Mouse (Mus musculus): ENCODE measurements around the gene Ldb2. TPM values are rescaled to one million over a fixed set of nuclear protein-coding genes. Genes with fewer than 3 reads are reported as not detected.

The Ldb2 gene
- total and polyA plus RNA-seq, 2 experiments from 2014 or later, result 47.6 to 66.5 TPM

- Histone ChIP-seq H3K4me3 (ENCODE audit: low read depth, low read length) (no peak overlapping the region), H3K9ac (replicated peaks; ENCODE audit: low read length, poor library complexity, severe bottlenecking) (no peak overlapping the region), H3K27ac (ENCODE audit: low read depth, low read length) (peak overlapping the region; percentile 60), H3K9me3 (ENCODE audit: low read length) (no peaks in the 10 kb centered on the region), H3K4me2 (ENCODE audit: low read depth, low read length, poor library complexity, severe bottlenecking) (peak overlapping the region; percentile 22), H3K4me1 (ENCODE audit: insufficient read depth, low read length) (peaks cover 8% of the 10 kb centered on the region; the same call in 1 of the 2 replicates), H3K27me3 (ENCODE audit: insufficient read depth, low read length) (no peaks in the 10 kb centered on the region), H3K36me3 (ENCODE audit: insufficient read depth, low read length) (no peaks in the 10 kb centered on the region)
- ATAC-seq (ENCODE audit: low FRiP score), result no peak; the same call in 1 of the 2 replicates
- DNase-seq (ENCODE audit: low spot score), result peak; percentile 66
- no peak for TF ChIP-seq CTCF (IDR thresholded peaks at IDR 0.05)
- WGBS, result 48% methylated on average over 15 of the region's 15 CpGs
These were observed 205.8 kb downstream of the Ldb2 start for GRCm38 (mm10) chr5:44593522-44594218.

- no peak for ATAC-seq (ENCODE audit: low FRiP score)
These were observed 208.7 kb downstream of the Ldb2 start for GRCm38 (mm10) chr5:44590750-44591149.

DNA sequence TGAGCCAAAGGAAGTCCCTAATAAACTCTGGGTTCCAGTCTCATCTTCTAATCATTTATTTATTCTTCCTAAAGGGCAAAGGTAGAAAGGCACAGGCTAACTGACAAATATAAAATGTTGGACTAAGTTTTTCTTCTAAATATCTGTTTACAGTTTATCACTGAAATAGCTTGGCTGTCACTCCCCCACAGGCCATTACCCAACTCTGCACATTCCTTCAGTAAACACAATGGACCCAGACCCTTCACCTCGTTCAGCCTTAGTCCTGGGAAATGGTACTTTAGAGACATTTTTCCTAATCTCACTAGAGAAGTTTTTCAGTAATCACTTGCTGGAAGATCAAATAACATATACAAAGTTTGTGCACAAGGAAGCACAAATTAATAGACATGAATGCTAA lies 210.2 kb downstream of the Ldb2 start:
- Histone ChIP-seq H3K27ac (ENCODE audit: low read depth, low read length) (no peak overlapping the region), H3K4me2 (ENCODE audit: low read depth, low read length, poor library complexity, severe bottlenecking) (no peak overlapping the region), H3K9ac (replicated peaks; ENCODE audit: low read length, poor library complexity, severe bottlenecking) (no peak overlapping the region), H3K4me1 (ENCODE audit: insufficient read depth, low read length) (peaks cover 11% of the 10 kb centered on the region; the same call in 1 of the 2 replicates), H3K27me3 (ENCODE audit: insufficient read depth, low read length) (no peaks in the 10 kb centered on the region), H3K9me3 (ENCODE audit: low read length) (no peaks in the 10 kb centered on the region), H3K4me3 (ENCODE audit: low read depth, low read length) (no peak overlapping the region), H3K36me3 (ENCODE audit: insufficient read depth, low read length) (no peaks in the 10 kb centered on the region)
- ATAC-seq (ENCODE audit: low FRiP score) (no peak), DNase-seq (ENCODE audit: low spot score) (no peak)
- WGBS, result 57% methylated on average over 1 of the region's 1 CpGs
- no peak for TF ChIP-seq CTCF (IDR thresholded peaks at IDR 0.05)

More at GRCm38 (mm10) chr5:44590750-44591149, 208.7 kb downstream of the Ldb2 start:
- TF ChIP-seq CTCF (IDR thresholded peaks at IDR 0.05), result no peak
- Histone ChIP-seq H3K4me1 (ENCODE audit: insufficient read depth, low read length) (peaks cover 8% of the 10 kb centered on the region; the same call in 1 of the 2 replicates), H3K4me2 (ENCODE audit: low read depth, low read length, poor library complexity, severe bottlenecking) (no peak overlapping the region), H3K27ac (ENCODE audit: low read depth, low read length) (no peak overlapping the region), H3K9me3 (ENCODE audit: low read length) (no peaks in the 10 kb centered on the region), H3K4me3 (ENCODE audit: low read depth, low read length) (no peak overlapping the region), H3K9ac (replicated peaks; ENCODE audit: low read length, poor library complexity, severe bottlenecking) (no peak overlapping the region), H3K27me3 (ENCODE audit: insufficient read depth, low read length) (no peaks in the 10 kb centered on the region), H3K36me3 (ENCODE audit: insufficient read depth, low read length) (no peaks in the 10 kb centered on the region)
- DNase-seq (ENCODE audit: low spot score), result no peak
- 53% methylated on average over 3 of the region's 3 CpGs for WGBS

DNA sequence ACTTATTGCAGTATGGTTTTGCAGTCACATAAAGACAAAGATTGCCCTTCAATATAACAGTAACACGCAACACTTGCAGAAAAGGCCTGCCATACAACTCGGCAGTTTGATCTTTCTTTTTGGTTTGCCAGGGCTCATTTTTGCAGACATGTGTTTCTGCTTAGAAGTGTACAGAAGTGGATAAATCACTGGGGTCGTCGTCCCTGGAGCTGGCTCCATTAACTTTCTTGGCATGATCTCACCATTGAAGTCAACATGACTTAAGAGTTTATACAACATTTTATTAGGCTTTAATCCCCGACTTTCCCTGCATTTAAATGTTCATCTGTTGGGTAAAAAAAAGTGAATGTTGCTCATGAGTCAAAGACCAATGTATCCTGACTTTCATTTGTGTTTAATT lies 212.9 kb downstream of the Ldb2 start:
- no peak for DNase-seq (ENCODE audit: low spot score)
- Histone ChIP-seq H3K9me3 (ENCODE audit: low read length) (no peaks in the 10 kb centered on the region), H3K27ac (ENCODE audit: low read depth, low read length) (no peak overlapping the region), H3K9ac (replicated peaks; ENCODE audit: low read length, poor library complexity, severe bottlenecking) (no peak overlapping the region), H3K4me3 (ENCODE audit: low read depth, low read length) (no peak overlapping the region), H3K36me3 (ENCODE audit: insufficient read depth, low read length) (no peaks in the 10 kb centered on the region), H3K27me3 (ENCODE audit: insufficient read depth, low read length) (no peaks in the 10 kb centered on the region), H3K4me1 (ENCODE audit: insufficient read depth, low read length) (0 out of 2 replicates have a peak, but pooled peaks cover 6% of the 10 kb centered on the region), H3K4me2 (ENCODE audit: low read depth, low read length, poor library complexity, severe bottlenecking) (no peak overlapping the region)
- no peak for TF ChIP-seq CTCF (IDR thresholded peaks at IDR 0.05)
- WGBS, result 63% methylated on average over 5 of the region's 5 CpGs
- ATAC-seq (ENCODE audit: low FRiP score), result no peak

- Histone ChIP-seq H3K27ac (ENCODE audit: low read depth, low read length) (no peak overlapping the region), H3K4me3 (ENCODE audit: low read depth, low read length) (no peak overlapping the region), H3K4me2 (ENCODE audit: low read depth, low read length, poor library complexity, severe bottlenecking) (no peak overlapping the region), H3K36me3 (ENCODE audit: insufficient read depth, low read length) (no peaks in the 10 kb centered on the region), H3K9ac (replicated peaks; ENCODE audit: low read length, poor library complexity, severe bottlenecking) (no peak overlapping the region), H3K4me1 (ENCODE audit: insufficient read depth, low read length) (peaks cover 6% of the 10 kb centered on the region; the same call in 1 of the 2 replicates), H3K27me3 (ENCODE audit: insufficient read depth, low read length) (no peaks in the 10 kb centered on the region), H3K9me3 (ENCODE audit: low read length) (no peaks in the 10 kb centered on the region)
- DNase-seq (ENCODE audit: low spot score) (peak; percentile 67), ATAC-seq (ENCODE audit: low FRiP score) (no peak; the same call in 1 of the 2 replicates)
- 51% methylated on average over 10 of the region's 10 CpGs for WGBS
- no peak for TF ChIP-seq CTCF (IDR thresholded peaks at IDR 0.05)
These were observed 219.5 kb downstream of the Ldb2 start for GRCm38 (mm10) chr5:44579899-44580459.

- peaks cover 4% of the 10 kb centered on the region; the same call in 1 of the 2 replicates for H3K4me1 ChIP-seq (ENCODE audit: insufficient read depth, low read length)
- H3K9me3 ChIP-seq (ENCODE audit: low read length), result no peaks in the 10 kb centered on the region
- no peak overlapping the region for H3K27ac ChIP-seq (ENCODE audit: low read depth, low read length)
- no peak overlapping the region for H3K4me2 ChIP-seq (ENCODE audit: low read depth, low read length, poor library complexity, severe bottlenecking)
- no peak for TF ChIP-seq CTCF (IDR thresholded peaks at IDR 0.05)
- DNase-seq (ENCODE audit: low spot score) (no peak), ATAC-seq (ENCODE audit: low FRiP score) (no peak)
- H3K9ac ChIP-seq (replicated peaks; ENCODE audit: low read length, poor library complexity, severe bottlenecking), result no peak overlapping the region
- no peaks in the 10 kb centered on the region for H3K27me3 ChIP-seq (ENCODE audit: insufficient read depth, low read length)
- WGBS, result 66% methylated on average over 2 of the region's 2 CpGs
- no peaks in the 10 kb centered on the region for H3K36me3 ChIP-seq (ENCODE audit: insufficient read depth, low read length)
- no peak overlapping the region for H3K4me3 ChIP-seq (ENCODE audit: low read depth, low read length)
These were observed 222.7 kb downstream of the Ldb2 start for GRCm38 (mm10) chr5:44576682-44577349.

All from midbrain, postnatal 0 days (tissue).